Mouse (Mus musculus): Measurements from ENCODE around the gene Tmem161b. TPM values are rescaled to one million over a fixed set of nuclear protein-coding genes. Genes with fewer than 3 reads are reported as not detected.
"Not testable (repeated sequence)": the region's sequence is repeated elsewhere in the genome, so short reads cannot be mapped to it uniquely, and the experiment has no call there.

The Tmem161b gene
- total and polyA plus RNA-seq, 2 experiments from 2014 or later = 24.5 to 29.3 TPM

- H3K27me3 ChIP-seq (ENCODE audit: insufficient read depth, low read length) = no peaks in the 10 kb centered on the region
- ATAC-seq (no peak), DNase-seq (ENCODE audit: low spot score) (no peak)
- no peak for TF ChIP-seq CTCF (IDR thresholded peaks at IDR 0.05; ENCODE audit: low read depth)
- H3K4me1 ChIP-seq (ENCODE audit: insufficient read depth, low read length) = no peaks in the 10 kb centered on the region
- no peaks in the 10 kb centered on the region for H3K9me3 ChIP-seq (ENCODE audit: low read length)
- no peak overlapping the region for H3K27ac ChIP-seq
- H3K9ac ChIP-seq (replicated peaks; ENCODE audit: low read length) = no peak overlapping the region
- H3K36me3 ChIP-seq (ENCODE audit: insufficient read depth, low read length) = no peaks in the 10 kb centered on the region
- H3K4me3 ChIP-seq (ENCODE audit: low read length) = no peak overlapping the region
- no peak overlapping the region for H3K4me2 ChIP-seq (ENCODE audit: low read depth, low read length)
Measured at GRCm38 (mm10) chr13:84238184-84238583, 16.1 kb downstream of the Tmem161b start.

DNA sequence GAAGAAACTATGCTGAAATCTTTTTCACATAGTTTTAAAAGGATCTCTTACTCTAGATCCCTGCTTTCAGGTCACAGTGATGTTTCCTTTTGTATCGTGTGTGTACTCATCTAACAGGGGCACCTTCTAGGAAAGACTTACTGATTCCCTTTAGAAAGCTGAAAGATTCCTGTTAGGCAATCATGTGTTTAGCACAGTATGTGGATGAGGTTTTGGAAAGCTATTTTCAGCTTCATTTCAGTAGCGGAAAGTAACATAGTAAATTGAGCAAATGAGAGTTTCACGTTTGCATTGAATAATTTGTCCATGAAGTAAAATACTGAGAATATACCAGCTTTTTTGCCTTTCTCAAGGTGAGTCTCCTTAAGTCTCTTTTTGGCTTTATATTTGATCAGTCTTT lies 26.0 kb downstream of the Tmem161b start:
- DNase-seq (ENCODE audit: low spot score) (no peak), ATAC-seq (no peak)
- Histone ChIP-seq H3K9ac (replicated peaks; ENCODE audit: low read length) (no peak overlapping the region), H3K27ac (no peak overlapping the region), H3K4me3 (ENCODE audit: low read length) (no peak overlapping the region), H3K4me1 (ENCODE audit: insufficient read depth, low read length) (no peaks in the 10 kb centered on the region), H3K4me2 (ENCODE audit: low read depth, low read length) (no peak overlapping the region), H3K27me3 (ENCODE audit: insufficient read depth, low read length) (no peaks in the 10 kb centered on the region), H3K9me3 (ENCODE audit: low read length) (no peaks in the 10 kb centered on the region), H3K36me3 (ENCODE audit: insufficient read depth, low read length) (no peaks in the 10 kb centered on the region)
- TF ChIP-seq CTCF (IDR thresholded peaks at IDR 0.05; ENCODE audit: low read depth) = no peak
- WGBS = 77% methylated on average over 3 of the region's 3 CpGs

DNA sequence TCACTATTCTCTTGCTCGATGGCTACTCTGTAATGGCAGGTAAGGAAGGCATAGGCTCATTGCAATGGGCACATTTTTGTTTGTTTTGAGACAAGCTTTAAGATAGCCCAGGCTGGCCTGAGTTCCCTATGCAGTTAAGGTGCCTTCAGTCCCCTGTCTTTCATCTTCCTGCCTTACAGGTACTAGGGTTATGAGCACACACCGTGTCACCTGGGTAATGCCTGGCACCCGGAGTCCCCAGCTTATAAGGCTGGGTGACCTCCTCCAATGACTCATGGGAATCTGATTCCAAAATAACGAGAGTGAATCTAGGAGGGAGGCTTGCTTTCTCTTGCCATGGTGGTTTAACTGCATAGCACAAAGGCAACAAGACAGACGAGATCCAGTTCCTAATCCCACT lies 29.2 kb downstream of the Tmem161b start:
- no peaks in the 10 kb centered on the region for H3K9me3 ChIP-seq (ENCODE audit: low read length)
- no peak for TF ChIP-seq CTCF (IDR thresholded peaks at IDR 0.05; ENCODE audit: low read depth)
- 73% methylated on average over 5 of the region's 5 CpGs for WGBS
- no peak overlapping the region for H3K4me3 ChIP-seq (ENCODE audit: low read length)
- no peaks in the 10 kb centered on the region for H3K27me3 ChIP-seq (ENCODE audit: insufficient read depth, low read length)
- H3K27ac ChIP-seq = no peak overlapping the region
- no peak for ATAC-seq
- H3K4me2 ChIP-seq (ENCODE audit: low read depth, low read length) = no peak overlapping the region
- H3K9ac ChIP-seq (replicated peaks; ENCODE audit: low read length) = no peak overlapping the region
- DNase-seq (ENCODE audit: low spot score) = no peak
- H3K36me3 ChIP-seq (ENCODE audit: insufficient read depth, low read length) = no peaks in the 10 kb centered on the region
- H3K4me1 ChIP-seq (ENCODE audit: insufficient read depth, low read length) = no peaks in the 10 kb centered on the region

GRCm38 (mm10) chr13:84255047-84255446 lies 33.0 kb downstream of the Tmem161b start:
- Histone ChIP-seq H3K9me3 (ENCODE audit: low read length) (no peaks in the 10 kb centered on the region), H3K36me3 (ENCODE audit: insufficient read depth, low read length) (no peaks in the 10 kb centered on the region), H3K4me2 (ENCODE audit: low read depth, low read length) (no peak overlapping the region), H3K27ac (no peak overlapping the region), H3K27me3 (ENCODE audit: insufficient read depth, low read length) (no peaks in the 10 kb centered on the region), H3K9ac (replicated peaks; ENCODE audit: low read length) (no peak overlapping the region), H3K4me3 (ENCODE audit: low read length) (no peak overlapping the region), H3K4me1 (ENCODE audit: insufficient read depth, low read length) (no peaks in the 10 kb centered on the region)
- DNase-seq (ENCODE audit: low spot score) (no peak), ATAC-seq (no peak)
- WGBS = 96% methylated on average over 1 of the region's 1 CpGs
- no peak for TF ChIP-seq CTCF (IDR thresholded peaks at IDR 0.05; ENCODE audit: low read depth)

- ATAC-seq; H3K36me3 ChIP-seq (ENCODE audit: insufficient read depth, low read length); H3K4me3 ChIP-seq (ENCODE audit: low read length); H3K4me2 ChIP-seq (ENCODE audit: low read depth, low read length); H3K9ac ChIP-seq (replicated peaks; ENCODE audit: low read length); H3K27ac ChIP-seq; H3K9me3 ChIP-seq (ENCODE audit: low read length); DNase-seq (ENCODE audit: low spot score); H3K4me1 ChIP-seq (ENCODE audit: insufficient read depth, low read length); H3K27me3 ChIP-seq (ENCODE audit: insufficient read depth, low read length): not testable (repeated sequence)
- 94% methylated on average over 1 of the region's 1 CpGs for WGBS
Measured at GRCm38 (mm10) chr13:84264418-84264817, 42.3 kb downstream of the Tmem161b start.

GRCm38 (mm10) chr13:84276246-84276645 lies 54.1 kb downstream of the Tmem161b start:
- no peak overlapping the region for H3K9ac ChIP-seq (replicated peaks; ENCODE audit: low read length)
- H3K27me3 ChIP-seq (ENCODE audit: insufficient read depth, low read length) = no peaks in the 10 kb centered on the region
- ATAC-seq = no peak
- no peaks in the 10 kb centered on the region for H3K9me3 ChIP-seq (ENCODE audit: low read length)
- no peak for DNase-seq (ENCODE audit: low spot score)
- no peaks in the 10 kb centered on the region for H3K36me3 ChIP-seq (ENCODE audit: insufficient read depth, low read length)
- no peak overlapping the region for H3K4me3 ChIP-seq (ENCODE audit: low read length)
- H3K27ac ChIP-seq = no peak overlapping the region
- no peak for TF ChIP-seq CTCF (IDR thresholded peaks at IDR 0.05; ENCODE audit: low read depth)
- no peak overlapping the region for H3K4me2 ChIP-seq (ENCODE audit: low read depth, low read length)
- WGBS = 97% methylated on average over 5 of the region's 5 CpGs
- no peaks in the 10 kb centered on the region for H3K4me1 ChIP-seq (ENCODE audit: insufficient read depth, low read length)

GRCm38 (mm10) chr13:84280352-84280751 lies 58.3 kb downstream of the Tmem161b start:
- ATAC-seq = no peak
- TF ChIP-seq CTCF (IDR thresholded peaks at IDR 0.05; ENCODE audit: low read depth) = no peak
- WGBS = 82% methylated on average over 4 of the region's 4 CpGs
- no peak overlapping the region for H3K4me2 ChIP-seq (ENCODE audit: low read depth, low read length)
- no peak for DNase-seq (ENCODE audit: low spot score)
- H3K4me3 ChIP-seq (ENCODE audit: low read length) = no peak overlapping the region
- no peak overlapping the region for H3K27ac ChIP-seq
- H3K9me3 ChIP-seq (ENCODE audit: low read length) = no peaks in the 10 kb centered on the region
- no peak overlapping the region for H3K9ac ChIP-seq (replicated peaks; ENCODE audit: low read length)
- no peaks in the 10 kb centered on the region for H3K36me3 ChIP-seq (ENCODE audit: insufficient read depth, low read length)
- no peaks in the 10 kb centered on the region for H3K27me3 ChIP-seq (ENCODE audit: insufficient read depth, low read length)
- H3K4me1 ChIP-seq (ENCODE audit: insufficient read depth, low read length) = no peaks in the 10 kb centered on the region
